Mouse (Mus musculus) lung, postnatal 4 days (tissue): ENCODE results near the gene Unc13d.

ENCODE experiments used
- DNase-seq, 2 experiments: peaks; one replicate each; pipeline ENCODE4 v3.0.0; 2021

Gene Unc13d

DNA sequence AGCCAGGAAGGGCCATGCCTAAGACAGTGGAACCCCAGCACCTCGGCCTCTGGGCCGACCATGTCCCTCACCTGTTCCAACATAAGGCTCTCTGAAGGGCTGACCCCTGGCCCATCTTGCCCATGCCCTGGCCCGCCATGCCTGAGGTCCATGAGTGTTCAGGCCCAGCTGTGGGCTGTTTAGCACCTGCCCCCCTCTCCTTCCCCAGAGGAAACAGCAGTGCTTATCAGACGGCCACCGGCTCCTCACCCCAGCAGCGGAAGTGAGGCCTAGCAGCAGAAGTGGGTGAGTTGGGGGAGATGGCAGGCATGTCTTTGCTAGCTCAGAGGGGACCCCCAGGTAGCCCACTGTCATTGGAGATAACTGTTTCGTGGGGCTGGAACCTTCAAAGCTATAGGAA is 925 bp downstream of the Unc13d start:
- DNase-seq, result no peak

DNA sequence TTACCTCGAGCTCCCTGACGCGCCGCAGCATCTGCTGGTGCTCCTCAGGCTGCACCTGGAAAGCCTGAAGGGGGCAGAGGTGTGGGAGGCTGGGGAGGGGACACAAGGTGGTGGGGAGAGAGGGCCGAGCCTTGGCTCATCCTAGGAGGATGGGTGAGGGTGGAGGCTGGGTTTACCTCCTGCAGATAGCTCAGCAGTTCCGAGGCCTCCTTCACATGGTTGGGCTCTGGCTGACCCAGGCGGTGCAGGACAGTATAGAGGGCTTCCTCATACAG is 1.6 kb downstream of the Unc13d start:
- no peak for DNase-seq

DNA sequence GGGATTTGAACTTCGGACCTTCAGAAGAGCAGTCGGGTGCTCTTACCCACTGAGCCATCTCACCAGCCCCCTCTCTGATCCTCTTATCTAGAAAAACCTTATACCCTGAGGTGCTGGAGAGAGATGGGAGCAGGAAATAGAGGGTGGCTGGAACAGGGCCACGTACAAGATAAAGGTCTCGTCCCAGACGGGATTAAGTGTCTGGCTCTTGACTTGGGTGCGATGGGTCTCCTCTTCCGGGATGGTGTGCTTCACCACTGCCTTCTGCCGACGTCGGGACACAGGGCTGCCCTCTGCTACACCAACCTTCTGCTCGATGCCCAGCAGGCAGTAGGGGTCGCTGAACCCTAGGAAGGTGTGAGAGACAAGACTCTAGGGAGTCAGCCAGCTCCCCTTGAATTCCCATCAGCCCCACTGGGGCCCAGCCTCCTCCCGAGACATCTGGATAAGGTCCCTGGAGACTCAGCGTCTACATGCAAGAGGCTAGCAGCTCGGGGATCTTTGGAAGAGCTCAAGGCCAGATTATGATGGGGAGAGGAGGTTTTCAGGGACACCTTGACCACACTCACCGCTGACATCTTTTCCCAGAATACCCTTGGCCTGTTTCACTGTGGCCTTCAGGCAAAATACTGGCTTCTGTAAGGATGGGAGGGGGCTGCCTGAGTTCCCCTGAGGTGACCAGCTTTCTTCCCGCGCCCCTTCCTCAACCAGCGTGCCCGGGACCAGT is 2.1 kb downstream of the Unc13d start:
- DNase-seq, result no peak

DNA sequence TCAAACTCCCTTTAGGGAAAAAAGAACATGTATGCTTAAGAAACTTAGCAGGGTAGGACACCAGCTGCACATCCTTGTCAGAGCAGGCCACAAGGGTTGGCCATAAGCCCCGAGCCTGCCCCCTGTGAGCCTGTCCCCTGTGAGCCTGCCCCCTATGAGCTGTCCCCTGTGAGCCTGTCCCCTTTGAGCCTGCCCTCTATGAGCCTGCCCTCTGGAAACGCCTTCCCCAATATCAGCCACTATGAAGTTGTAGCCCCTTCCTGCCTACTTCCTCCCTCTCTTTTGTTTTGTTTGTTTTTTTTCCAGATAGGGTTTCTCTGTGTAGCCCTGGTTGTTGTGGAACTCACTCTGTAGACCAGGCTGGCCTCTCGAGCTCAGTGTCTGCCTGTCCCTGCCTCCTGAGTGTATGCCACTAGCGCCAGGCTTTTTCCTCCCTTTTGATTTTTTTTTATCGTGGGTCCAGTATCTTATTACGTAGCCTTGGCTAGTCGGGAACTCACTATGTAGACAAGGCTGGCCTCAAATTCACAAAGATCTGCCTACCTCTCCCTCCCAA is 3.2 kb downstream of the Unc13d start:
- no peak for DNase-seq

DNA sequence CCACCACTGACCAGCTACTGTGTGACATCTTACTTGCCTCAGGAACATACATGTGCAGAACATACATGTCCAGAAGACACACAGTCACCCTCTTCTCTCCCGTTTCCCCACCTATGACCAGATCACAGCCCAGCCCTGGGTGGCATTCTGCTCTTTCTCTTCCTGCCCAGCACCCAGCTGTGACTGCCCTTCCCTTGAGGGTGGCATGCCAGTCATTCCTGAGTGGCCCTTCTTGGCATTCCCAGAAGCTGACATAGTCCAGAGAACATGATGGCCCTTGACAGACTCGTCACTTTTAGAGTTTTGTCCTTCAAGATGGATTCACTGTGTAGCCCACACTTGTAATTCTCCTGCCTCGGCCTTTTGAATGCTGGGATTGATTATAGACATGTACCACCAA is 5.2 kb downstream of the Unc13d start:
- peak; percentile 53 to 74 for DNase-seq

DNA sequence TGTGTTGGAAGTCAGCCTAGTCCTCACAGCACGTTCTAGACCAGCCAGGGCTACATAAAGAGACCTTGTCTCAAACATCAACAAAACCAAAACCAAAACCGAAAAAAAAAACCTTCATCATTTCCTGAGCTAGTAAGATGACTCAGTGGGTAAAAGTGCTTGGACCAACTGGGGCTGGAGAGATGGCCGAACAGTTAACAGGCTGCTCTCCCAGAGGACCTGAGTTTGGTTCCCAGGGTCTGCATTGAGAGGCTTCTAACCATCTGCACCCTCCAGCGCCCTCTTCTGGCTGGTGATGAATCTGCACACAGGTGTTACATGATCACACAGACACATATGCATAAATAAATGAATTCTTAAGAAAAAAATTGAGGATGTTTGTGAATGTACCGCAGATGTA is 6.3 kb downstream of the Unc13d start:
- DNase-seq, result peak in 1 of 2 experiments; percentile 52

DNA sequence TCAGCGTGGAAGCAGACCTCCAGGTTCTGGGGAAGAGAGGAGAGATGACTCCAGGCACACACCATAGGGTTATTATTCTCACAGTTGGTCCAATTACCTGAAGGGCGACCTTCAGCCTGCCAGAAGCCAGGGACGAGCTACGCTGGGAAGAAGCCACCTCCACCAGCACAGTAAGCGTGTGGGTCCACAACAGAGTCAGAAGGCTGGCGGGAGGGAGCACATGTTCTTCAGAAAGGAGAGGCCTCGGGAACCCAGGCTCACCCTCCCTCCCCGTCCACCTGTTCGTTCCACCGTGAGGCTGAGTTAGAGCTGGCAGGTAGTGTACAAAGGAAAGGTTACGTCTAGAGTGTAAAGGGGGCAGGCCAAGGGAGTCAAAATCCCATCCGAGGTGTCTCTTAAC is 12.4 kb downstream of the Unc13d start:
- DNase-seq, result no peak

DNA sequence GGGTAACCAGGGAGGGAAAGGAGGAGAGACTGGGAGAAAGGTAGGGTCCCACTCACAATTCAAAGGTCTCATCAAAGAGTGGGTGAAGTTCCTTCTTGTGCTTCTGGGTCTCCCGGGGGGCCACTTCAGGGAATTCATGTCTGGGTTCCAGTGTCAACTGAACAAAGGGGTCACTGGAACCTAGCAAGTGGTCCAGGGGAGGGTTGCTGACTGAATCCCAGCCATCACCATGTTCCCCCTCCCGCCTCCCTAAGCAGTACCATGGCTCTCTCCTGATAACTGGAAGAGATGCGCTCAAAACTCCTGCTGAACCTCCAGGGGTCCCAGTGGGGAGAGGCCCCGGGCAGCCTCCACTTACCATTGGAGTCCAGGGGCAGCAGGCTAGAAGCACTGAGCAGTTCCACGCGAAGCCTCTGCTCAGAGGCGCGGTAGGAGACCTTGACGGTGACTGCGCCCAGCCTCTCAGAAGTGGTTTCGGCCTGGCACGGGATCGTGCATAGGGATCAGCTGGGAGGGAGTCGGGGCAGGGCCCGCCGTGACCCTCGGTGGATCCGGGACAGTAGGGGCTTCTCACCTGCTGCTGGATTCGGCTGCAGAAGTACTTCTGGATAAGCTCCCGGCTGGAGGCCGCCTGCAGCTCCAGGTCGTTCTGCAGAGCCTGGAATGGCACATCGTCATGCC is 13.4 kb downstream of the Unc13d start:
- no peak for DNase-seq

DNA sequence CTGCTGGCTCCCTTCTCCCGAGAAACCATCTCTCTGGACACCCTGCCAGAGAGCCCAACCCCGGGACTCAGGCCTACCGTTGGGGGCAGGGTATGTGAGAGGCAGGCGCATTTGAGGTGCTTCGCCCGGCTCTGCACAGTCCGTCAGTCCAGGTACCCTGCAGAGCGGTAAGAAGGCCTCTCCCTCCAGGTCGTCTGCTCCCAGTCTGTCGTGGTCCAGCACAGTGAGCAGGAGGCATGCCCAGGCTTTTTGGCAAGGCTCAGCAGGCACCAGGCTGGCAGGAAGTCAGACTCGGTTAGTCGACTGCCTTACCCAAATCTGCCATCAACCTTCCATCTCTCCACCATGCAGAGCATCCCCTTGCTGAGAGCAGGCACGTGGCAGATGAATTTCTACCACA is 14.2 kb downstream of the Unc13d start:
- no peak for DNase-seq

DNA sequence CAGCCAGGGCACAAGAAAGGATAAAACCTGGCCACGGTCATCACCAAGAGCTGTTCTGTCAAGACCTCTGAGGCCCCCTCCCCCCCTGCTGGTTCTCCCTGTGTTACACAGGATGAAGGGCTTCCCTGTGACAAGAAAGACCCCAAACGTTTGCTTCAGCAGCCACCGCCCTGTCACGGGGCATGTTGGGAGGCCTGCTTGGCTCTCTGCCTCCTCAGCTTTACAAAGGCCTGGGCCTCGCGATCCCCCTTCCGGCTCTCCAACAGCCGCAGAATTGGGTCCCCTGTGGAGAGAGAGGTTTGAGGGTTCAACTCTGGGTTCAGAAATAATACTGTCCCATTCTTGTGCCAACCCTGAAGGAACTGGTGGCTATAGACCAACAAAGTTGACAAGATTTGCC is 15.2 kb downstream of the Unc13d start:
- DNase-seq, result no peak

DNA sequence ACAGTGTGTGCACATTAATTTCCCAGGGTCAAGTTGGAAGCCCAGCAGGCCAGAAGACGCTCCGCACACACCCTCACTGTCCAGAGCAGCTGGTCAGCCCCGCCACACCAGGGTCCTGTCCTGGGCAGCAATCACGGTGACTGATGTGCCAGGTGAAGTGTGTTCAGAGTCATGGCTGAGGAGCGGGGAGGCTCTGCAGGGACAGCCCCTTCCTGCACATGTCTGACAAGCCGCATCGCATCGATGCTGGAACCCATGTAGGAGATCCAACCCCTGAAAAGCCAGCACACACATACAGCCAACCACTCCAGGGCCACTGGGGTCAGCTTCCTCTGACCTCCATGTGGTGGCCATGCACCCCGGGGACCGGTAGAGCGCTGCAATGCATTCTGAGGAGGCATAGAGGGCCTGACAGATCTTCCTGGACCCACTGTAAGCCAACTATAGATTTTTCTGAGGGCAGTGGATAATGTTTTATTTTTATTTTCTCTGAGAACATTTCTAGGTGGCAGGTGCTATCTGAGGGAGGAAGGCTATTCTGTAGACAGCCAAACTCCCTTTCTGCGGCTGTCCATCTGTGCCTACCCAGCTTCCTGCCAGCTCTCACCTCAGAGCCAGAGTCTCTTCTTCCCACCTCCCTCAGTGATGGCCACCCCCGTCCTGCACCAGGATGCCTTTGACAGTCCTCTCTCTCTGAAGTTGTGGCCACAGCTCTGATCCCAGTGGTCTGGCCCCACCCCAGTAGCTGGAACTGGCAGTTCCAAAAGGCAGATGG is 15.9 kb downstream of the Unc13d start:
- no peak for DNase-seq

DNA sequence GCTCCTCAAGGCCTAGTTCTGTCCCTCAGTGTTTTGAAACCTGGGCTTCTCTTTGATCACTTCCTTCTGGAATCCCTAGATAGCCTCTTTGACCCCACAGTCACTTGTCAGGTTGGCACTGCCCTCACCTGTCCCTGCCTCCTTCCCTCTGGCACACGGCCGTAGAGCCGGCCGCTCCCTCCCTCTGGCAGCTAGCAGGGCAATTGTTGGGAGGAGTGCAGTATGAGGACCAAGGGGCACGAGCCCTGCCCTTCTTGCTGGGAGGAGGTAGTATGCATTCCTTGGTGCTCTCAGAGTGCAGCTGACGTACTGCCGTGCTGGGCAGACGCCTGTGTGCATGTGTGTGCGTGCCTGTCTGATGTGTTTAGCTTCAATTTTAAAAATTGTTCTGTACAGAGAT is 17.2 kb downstream of the Unc13d start:
- peak; percentile 72 to 89 for DNase-seq

DNA sequence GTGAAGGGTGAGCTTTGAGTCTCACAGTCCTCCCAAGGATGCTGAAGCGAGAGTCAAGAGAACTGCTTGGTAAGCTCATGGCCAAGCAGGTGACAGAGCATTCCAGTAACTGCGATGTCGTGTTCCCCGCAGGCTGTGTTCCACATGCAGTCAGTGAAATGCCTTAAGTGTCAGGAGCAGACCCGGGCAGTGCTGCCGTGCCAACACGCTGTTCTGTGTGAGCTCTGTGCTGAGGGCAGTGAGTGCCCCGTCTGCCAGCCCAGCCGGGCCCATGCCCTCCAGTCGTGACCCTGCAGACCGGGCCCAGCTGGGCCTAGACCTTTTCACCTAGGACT is 18.1 kb downstream of the Unc13d start:
- no peak for DNase-seq

DNA sequence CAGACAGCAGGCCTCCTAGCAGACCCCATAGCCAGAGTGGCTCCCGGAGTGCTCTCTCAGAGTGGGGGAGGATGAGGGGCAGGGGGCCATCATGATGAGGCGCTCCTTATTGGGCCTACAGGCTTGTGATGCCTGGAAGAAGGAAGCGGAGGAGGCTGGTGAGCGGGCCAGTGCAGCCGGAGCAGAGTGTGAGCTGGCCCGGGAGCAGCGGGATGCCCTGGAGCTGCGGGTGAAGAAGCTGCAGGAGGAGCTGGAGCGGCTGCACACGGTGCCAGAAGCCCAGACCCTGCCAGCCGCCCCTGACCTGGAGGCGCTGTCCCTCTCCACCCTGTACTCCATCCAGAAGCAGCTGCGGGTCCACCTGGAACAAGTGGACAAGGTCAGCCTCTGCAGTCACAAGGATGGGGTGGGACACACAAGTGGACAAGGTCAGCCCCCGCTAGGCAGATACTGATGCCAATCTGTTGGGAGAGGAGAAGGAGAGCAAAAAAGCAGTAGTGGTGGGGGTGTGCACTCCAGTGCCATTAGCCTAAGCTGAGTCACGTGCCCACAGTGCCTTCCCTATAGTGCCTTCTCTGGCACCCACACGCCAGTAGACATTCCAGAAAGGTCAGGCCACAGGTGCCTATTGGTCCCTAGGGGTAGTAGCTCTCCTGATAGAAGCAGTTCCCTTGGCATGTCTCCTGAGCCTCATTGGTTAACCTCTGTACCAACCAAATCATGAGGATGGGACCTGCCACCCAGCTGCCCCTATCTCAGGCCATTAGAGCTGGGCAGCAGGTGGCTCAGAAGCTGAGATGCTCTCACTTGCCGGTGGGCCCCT is 18.7 kb downstream of the Unc13d start:
- DNase-seq, result no peak

DNA sequence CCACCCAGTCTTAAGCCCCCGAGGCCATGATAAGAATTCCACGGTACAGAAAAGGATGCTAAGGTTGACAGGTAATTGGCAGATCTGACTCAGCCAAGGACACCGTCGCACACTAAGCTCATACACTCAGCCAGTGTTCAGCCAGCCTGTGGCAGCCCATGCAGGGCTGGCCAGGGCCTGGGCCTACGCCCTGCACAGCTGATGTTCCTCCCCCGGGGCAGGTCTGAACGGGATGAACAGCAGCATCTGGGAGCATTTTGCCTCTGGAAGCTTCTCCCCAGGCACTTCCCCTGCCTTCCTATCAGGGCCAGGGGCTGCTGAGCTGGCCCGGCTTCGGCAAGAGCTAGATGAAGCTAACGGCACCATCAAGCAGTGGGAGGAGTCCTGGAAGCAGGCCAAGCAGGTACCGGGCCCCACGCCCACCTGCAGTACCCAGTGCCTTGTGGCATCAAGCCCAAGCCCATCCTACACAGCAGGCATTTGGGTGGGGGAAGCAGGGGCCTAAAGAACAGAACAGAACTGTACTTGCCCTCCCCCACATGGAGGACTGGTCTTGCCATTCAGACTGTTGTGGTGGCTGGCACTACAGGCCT is 19.6 kb downstream of the Unc13d start:
- DNase-seq, result no peak

DNA sequence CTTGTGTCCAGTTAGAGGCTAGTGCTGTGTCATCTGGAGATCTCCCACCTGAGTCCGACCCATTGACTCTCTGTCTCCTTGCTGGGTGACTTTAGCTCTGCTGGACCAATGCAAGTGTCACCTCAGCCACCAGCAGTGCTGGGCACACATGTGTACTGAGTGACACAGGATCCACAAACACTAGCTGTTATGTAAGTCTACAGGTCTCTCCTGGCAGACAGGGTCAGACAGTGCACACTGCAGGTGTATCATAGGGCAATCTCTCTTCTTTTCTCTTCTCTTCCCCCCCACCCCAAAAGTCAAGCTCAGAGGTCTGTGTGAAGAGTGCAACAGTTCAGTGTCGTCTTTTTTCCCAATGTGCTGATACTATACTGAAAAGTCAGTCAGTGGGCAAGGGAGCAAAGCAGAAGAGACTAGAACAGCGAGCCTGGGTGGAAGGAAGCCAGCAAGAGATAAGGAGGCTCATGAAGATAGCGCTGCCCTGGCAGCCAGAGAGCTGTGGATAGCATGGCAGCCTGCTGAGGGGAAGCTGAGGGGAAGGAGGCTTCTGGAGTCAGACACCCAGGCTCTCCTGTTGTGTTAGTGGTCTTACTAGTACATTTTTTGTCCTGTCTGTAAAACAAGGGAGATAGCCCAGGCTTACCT is 20.4 kb downstream of the Unc13d start:
- no peak for DNase-seq

DNA sequence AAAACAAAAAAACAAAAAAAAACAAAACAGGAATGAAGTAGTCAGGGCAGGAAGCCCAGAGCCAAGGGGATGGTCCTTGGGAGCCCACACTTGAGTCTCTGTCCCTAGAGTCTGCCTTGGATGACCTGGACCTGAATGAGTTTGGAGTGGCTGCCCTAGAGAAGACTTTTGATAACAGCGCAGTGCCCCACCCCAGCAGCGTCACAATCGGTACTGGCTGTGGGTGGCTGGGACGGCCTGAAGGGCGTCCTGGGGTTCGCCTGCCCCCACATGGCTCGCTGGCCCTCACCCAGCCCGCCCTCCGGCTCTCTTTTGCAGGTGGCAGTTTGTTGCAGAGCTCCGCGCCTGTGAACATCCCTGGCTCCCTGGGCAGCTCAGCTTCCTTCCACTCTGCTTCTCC is 21.9 kb downstream of the Unc13d start:
- no peak for DNase-seq

DNA sequence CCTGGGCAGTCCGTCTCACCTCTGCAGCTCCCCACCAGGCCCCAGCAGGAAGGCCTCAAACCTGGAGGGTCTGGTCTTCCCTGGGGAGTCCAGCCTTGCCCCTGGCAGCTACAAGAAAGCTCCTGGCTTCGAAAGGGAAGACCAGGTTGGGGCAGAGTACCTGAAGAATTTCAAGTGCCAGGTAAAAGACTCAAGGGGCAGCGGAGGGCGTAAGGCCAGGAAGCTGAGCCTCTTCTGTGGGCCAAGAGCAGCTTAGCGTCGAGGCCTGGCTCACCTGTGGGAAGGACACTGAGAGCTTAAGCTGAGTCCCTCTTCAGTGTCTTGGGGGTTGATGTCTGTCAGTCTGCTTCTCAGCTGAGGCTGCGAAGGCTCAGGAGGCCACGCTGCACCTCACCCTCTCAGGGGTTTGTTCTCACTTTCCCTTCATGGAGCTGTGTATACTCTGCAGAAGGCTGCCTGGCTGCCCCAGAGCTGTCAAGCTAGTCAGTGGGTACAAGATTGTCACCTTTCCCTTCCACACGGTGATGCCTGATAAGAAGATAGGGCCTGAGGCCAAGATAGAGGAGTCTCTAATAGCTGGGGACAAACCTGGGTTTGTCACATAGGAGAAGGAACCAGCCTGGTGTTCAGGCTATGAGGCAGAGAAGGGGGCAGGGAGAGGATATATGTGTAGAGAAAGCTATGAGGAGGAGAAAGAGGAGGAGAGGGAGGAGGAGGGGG is 24.1 kb downstream of the Unc13d start:
- peak; percentile 72 to 86 for DNase-seq

DNA sequence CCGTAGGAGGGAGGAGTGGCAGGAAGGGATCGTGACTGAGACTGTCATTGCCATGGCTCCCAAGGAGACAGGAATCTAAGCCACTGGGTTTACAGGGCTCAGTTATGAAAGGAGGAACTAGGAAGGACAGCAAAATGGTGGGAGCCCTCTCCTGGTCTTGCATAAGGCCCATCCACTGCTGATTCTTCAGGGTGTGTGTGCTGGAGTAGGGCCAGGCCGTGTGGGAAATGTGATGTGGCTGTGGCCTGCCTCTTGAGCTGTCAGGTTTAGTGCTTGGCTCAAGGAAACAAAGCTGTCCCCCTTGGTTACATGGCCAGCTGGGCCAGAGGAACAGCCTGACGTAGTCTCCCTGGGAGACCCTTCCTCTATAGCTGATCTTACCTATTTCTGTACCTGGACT is 27.6 kb downstream of the Unc13d start:
- DNase-seq, result peak; percentile 53 to 67

DNA sequence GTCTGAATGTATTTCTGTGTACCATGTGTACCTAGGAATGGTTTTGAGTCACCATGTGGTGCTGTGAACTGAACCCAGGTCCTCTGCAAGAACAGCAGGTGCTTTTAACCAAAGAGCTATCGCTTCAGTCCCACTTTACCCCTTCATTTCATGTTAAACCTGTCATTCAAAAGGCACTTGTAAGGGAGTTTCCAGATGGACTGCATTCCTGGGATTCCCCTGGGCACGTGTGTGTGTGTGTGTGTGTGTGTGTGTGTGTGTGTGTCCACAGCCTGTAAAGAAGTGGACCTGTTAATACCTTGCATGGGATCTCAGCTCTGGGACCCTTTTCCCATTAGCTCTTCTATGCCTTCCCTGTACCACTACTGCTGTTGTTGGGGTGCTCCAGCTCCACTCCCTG is 28.2 kb downstream of the Unc13d start:
- DNase-seq, result peak in 1 of 2 experiments; percentile 58

DNA sequence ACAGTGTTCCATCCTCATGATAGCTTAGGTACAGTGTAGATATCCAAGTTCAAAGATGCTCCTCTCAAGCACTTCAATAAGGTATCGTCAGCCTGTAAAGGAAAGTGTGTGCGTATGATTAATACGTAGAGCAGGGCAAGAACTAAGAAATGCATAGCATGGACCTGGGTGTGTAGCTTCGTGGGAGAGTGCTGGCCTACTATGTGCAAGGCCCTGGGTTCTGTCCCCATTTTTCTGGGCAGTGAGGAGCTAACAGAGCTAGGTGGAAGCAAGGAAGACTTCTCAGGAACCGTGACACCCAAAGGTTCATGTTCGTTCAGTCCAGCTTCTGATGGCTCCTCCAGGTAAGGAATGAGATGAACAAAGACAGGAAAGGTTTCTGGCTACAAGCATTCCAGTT is 32.6 kb downstream of the Unc13d start:
- no peak for DNase-seq

DNA sequence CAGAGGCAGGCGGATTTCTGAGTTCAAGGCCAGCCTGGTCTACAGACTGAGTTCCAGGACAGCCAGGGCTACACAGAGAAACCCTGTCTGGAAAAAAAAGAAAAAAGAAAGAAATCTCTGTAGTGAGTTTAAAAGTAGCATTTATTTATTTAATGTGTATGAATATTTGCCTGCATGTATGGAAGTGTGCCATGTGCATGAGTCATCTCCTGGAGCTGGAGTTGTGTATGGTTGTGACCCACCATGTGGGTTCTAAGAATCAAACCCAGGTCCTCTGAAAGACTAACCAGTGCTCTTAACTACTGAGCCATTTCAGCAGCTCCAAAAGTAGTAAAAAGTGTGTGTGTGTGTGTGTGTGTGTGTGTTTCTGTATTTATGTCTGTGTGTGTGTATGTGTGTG is 34.5 kb downstream of the Unc13d start:
- no peak for DNase-seq
